Mouse (Mus musculus): ENCODE results near the gene Olfr875. TPM values are rescaled to one million over a fixed set of nuclear protein-coding genes. Genes with fewer than 3 reads are reported as not detected.

Olfr875 gene
- polyA plus RNA-seq (2014; fragmentation: Nextera tagmentation; extraction: Ambion mirVana) = not detected in 2 replicates

DNA sequence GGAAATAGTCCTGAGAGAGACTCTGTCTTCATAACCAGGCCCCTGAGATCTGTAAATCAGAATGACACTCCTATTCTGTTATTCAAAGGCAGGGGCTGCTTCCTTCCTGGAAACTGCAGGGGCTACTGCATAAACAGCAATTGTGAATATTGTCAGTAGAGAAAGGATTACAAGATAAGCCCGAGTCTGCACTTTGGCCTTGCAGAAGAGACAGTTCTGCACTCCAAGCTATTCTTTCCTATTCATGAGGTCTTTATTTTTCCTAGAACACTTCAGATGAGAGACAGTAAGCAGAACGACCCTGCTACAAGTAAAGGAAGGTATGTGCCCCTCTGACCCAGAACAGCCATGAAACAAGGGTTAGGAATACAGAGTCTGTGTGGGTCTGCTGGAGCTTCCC is at the start of gene Olfr875:
Gene Olfr875 (plus strand): TSS at position 99 of the 400 bp plus-strand sequence.
- H3K9ac ChIP-seq (ENCODE audit: low read length) = no peak within 1 kb of the TSS
- H3K4me1 ChIP-seq (replicated peaks; ENCODE audit: control insufficient read depth, insufficient read depth, low read length) = no peaks in the 10 kb centered on the region
- no peaks in the 10 kb centered on the region for H3K27me3 ChIP-seq (ENCODE audit: control insufficient read depth, insufficient read depth, low read length)
- no peak for ATAC-seq (replicated peaks; ENCODE audit: low FRiP score)
- H3K36me3 ChIP-seq (ENCODE audit: control insufficient read depth, insufficient read depth, low read length) = no peaks in the 10 kb centered on the region
- H3K27ac ChIP-seq (ENCODE audit: low read depth, low read length) = no peak within 1 kb of the TSS
- no peak within 1 kb of the TSS for H3K4me2 ChIP-seq (ENCODE audit: low read depth, low read length, severe bottlenecking)
- no peak within 1 kb of the TSS for H3K4me3 ChIP-seq (ENCODE audit: low read depth, low read length)
- no peaks in the 10 kb centered on the region for H3K9me3 ChIP-seq (ENCODE audit: control insufficient read depth, low read length)
- DNase-seq (ENCODE audit: low spot score) = no peak
- WGBS = 49% methylated on average over 2 of the region's 2 CpGs

DNA sequence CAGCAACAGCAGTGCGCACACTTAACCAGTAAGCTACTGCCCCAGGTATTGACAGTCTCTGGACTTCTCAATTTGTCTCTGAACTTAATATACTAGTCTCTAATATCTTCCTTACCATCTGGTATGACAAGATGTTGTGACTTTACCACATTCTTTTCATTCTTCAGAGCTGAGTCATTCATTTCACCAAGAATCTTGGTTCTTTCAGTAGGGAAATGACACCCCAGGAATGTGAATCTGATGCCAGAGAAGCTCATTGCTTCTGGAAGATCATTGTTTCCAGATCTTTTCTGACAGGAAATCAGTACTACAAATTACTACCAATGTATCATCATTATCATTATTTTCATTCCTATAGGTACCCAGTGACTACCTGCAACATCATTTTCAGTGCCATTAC is 37.3 kb upstream of the Olfr875 start:
- H3K9me3 ChIP-seq (ENCODE audit: control insufficient read depth, low read length) = no peaks in the 10 kb centered on the region
- no peaks in the 10 kb centered on the region for H3K36me3 ChIP-seq (ENCODE audit: control insufficient read depth, insufficient read depth, low read length)
- no peak for DNase-seq (ENCODE audit: low spot score)
- H3K4me3 ChIP-seq (ENCODE audit: low read depth, low read length) = no peak overlapping the region
- no peak overlapping the region for H3K27ac ChIP-seq (ENCODE audit: low read depth, low read length)
- H3K27me3 ChIP-seq (ENCODE audit: control insufficient read depth, insufficient read depth, low read length) = no peaks in the 10 kb centered on the region
- ATAC-seq (replicated peaks; ENCODE audit: low FRiP score) = no peak
- no peak overlapping the region for H3K4me2 ChIP-seq (ENCODE audit: low read depth, low read length, severe bottlenecking)
- WGBS = 89% methylated on average over 1 of the region's 1 CpGs
- H3K9ac ChIP-seq (ENCODE audit: low read length) = no peak overlapping the region
- H3K4me1 ChIP-seq (replicated peaks; ENCODE audit: control insufficient read depth, insufficient read depth, low read length) = no peaks in the 10 kb centered on the region

DNA sequence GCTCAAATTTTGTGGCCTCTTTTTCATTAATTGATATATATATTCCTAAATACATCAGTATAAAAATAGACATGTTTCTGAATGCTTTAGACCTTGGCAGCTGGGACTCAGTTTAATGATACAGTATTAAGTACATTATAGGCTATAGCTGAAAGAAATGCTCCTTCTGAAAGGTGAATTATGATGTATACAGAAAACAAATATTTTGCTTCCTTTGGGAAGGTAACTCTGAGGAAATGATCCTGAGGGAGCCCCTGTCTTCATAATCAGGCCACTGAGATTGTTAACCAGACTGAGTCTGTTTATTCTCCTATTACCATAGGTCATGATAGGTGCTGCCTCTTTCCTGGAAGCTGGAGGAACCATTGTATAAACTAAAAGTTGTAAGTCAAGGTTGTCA is 26.9 kb upstream of the Olfr875 start, which contains the start of gene Olfr874:
Gene Olfr874 (plus strand): TSS at position 301 of the 400 bp plus-strand sequence.
- Histone ChIP-seq H3K9ac (ENCODE audit: low read length) (no peak within 1 kb of the TSS), H3K4me2 (ENCODE audit: low read depth, low read length, severe bottlenecking) (no peak within 1 kb of the TSS), H3K27ac (ENCODE audit: low read depth, low read length) (no peak within 1 kb of the TSS), H3K36me3 (ENCODE audit: control insufficient read depth, insufficient read depth, low read length) (no peaks in the 10 kb centered on the region), H3K4me3 (ENCODE audit: low read depth, low read length) (no peak within 1 kb of the TSS), H3K27me3 (ENCODE audit: control insufficient read depth, insufficient read depth, low read length) (no peaks in the 10 kb centered on the region), H3K4me1 (replicated peaks; ENCODE audit: control insufficient read depth, insufficient read depth, low read length) (no peaks in the 10 kb centered on the region), H3K9me3 (ENCODE audit: control insufficient read depth, low read length) (no peaks in the 10 kb centered on the region)
- ATAC-seq (replicated peaks; ENCODE audit: low FRiP score) (no peak), DNase-seq (ENCODE audit: low spot score) (no peak)

DNA sequence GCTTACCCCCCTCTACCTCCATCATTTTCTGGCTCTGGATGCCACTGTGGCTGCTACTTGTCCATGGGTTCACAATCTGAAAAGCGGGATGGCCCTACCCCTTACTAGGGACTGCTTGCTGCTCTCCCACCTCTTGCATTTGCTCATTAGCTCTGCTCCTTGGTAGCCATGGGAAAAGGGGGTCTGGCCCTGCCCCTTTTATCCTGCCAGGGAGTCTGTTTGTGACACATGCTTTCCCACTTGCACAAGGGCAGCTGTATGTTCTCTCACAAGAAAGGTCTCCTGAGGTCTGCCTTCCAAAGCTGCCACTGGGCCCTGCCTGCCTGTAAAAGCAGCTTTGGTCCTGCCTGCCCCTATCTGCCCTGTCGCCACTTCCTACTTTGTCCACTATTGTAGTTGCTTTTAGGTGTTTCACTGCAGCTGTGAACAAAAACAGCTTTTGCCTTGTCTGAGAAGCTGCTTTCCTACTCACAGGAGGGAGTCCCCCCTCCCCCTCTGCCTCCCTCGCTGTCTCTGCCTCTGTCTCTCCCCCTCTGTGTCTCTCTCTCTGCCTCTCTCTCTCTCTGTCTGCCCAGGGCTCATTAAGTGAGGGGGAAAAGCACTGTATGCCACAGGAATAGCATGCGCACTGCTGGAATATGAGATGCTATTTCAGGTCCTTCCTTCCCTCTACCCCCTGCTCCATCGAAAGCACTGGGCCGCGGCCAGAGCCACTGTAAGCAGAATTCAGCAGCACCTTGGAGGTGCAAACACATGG is 21.2 kb upstream of the Olfr875 start:
- peaks cover 7% of the 10 kb centered on the region; the same call in 1 of the 2 replicates for H3K4me1 ChIP-seq (replicated peaks; ENCODE audit: control insufficient read depth, insufficient read depth, low read length)
- ATAC-seq (replicated peaks; ENCODE audit: low FRiP score) = peak; percentile 75
- no peaks in the 10 kb centered on the region for H3K27me3 ChIP-seq (ENCODE audit: control insufficient read depth, insufficient read depth, low read length)
- peak; percentile 53 for DNase-seq (ENCODE audit: low spot score)
- no peaks in the 10 kb centered on the region for H3K9me3 ChIP-seq (ENCODE audit: control insufficient read depth, low read length)
- H3K27ac ChIP-seq (ENCODE audit: low read depth, low read length) = peak overlapping the region; percentile 47; the same call in 1 of the 2 replicates
- peak overlapping the region; percentile 16; the same call in 1 of the 2 replicates for H3K9ac ChIP-seq (ENCODE audit: low read length)
- no peak overlapping the region for H3K4me3 ChIP-seq (ENCODE audit: low read depth, low read length)
- H3K36me3 ChIP-seq (ENCODE audit: control insufficient read depth, insufficient read depth, low read length) = no peaks in the 10 kb centered on the region
- WGBS = 23% methylated on average over 7 of the region's 7 CpGs
- 0 out of 2 replicates have a peak overlapping the region, but pooled peaks have one; percentile 8 for H3K4me2 ChIP-seq (ENCODE audit: low read depth, low read length, severe bottlenecking)

DNA sequence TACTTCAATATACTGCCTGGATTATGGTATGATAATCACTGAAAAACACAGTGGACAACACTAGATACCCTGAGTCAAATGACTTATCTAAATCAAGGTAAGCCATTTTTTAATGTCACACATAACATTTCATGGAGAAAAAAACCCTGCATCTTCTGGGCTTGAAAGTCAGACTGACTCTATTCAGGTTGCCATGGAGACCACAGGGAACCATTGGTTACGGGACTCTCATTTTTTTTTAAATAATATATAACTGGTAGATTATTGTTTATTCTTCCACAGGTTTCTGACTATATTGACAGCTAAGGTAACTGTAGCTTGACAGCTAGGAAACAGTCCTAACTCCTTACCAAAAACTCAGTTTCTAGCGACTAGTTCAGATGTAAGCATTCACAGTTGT is 20.2 kb upstream of the Olfr875 start:
- 72% methylated on average over 2 of the region's 2 CpGs for WGBS
- Histone ChIP-seq H3K9ac (ENCODE audit: low read length) (no peak overlapping the region), H3K4me1 (replicated peaks; ENCODE audit: control insufficient read depth, insufficient read depth, low read length) (peaks cover 7% of the 10 kb centered on the region; the same call in 1 of the 2 replicates), H3K27me3 (ENCODE audit: control insufficient read depth, insufficient read depth, low read length) (no peaks in the 10 kb centered on the region), H3K9me3 (ENCODE audit: control insufficient read depth, low read length) (no peaks in the 10 kb centered on the region), H3K4me3 (ENCODE audit: low read depth, low read length) (no peak overlapping the region), H3K27ac (ENCODE audit: low read depth, low read length) (no peak overlapping the region), H3K36me3 (ENCODE audit: control insufficient read depth, insufficient read depth, low read length) (no peaks in the 10 kb centered on the region), H3K4me2 (ENCODE audit: low read depth, low read length, severe bottlenecking) (no peak overlapping the region)
- no peak for DNase-seq (ENCODE audit: low spot score)
- no peak for ATAC-seq (replicated peaks; ENCODE audit: low FRiP score)

DNA sequence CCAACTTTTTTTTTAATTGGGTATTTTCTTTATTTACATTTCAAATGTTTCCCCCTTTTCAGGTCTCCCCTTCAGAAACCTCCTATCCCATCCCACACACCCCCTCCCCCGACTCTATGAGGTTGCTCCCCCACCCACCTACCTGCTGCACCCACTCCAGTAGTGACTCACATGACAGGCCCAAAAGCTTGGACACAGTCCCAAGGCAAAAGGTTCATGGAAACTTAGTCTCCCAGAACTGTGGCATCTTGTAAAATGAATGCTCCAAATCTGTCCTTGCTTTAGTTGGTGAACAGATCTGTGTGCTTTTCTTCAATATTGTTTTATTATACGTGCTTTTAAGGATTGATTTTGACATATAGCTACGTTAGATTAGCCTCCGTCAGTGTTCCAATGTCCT is 19.7 kb upstream of the Olfr875 start:
- Histone ChIP-seq H3K9me3 (ENCODE audit: control insufficient read depth, low read length) (no peaks in the 10 kb centered on the region), H3K36me3 (ENCODE audit: control insufficient read depth, insufficient read depth, low read length) (no peaks in the 10 kb centered on the region), H3K4me3 (ENCODE audit: low read depth, low read length) (no peak overlapping the region), H3K27ac (ENCODE audit: low read depth, low read length) (no peak overlapping the region), H3K9ac (ENCODE audit: low read length) (no peak overlapping the region), H3K27me3 (ENCODE audit: control insufficient read depth, insufficient read depth, low read length) (no peaks in the 10 kb centered on the region), H3K4me1 (replicated peaks; ENCODE audit: control insufficient read depth, insufficient read depth, low read length) (peaks cover 7% of the 10 kb centered on the region; the same call in 1 of the 2 replicates), H3K4me2 (ENCODE audit: low read depth, low read length, severe bottlenecking) (no peak overlapping the region)
- ATAC-seq (replicated peaks; ENCODE audit: low FRiP score) (no peak), DNase-seq (ENCODE audit: low spot score) (no peak)
- 63% methylated on average over 4 of the region's 4 CpGs for WGBS

DNA sequence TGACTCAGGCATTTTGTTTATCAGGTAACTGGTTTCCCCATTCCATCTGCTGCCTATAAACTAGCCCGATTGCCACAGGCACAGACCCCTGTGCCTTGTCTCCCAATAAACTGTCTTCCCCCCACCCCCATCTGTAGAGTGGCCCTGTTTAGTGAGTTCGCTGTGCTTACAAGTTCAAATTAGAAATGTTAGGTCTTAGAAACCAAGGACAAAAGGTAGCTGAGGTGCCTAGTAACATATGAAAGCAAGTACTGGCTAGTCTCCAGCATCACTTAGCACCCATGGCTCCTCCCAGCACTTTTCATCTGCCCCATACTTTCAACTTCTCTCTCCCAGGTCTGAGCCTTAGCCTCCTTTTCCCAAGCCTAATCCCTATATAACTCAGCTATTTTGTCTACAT is 9.9 kb upstream of the Olfr875 start:
- DNase-seq (ENCODE audit: low spot score) (no peak), ATAC-seq (replicated peaks; ENCODE audit: low FRiP score) (no peak)
- Histone ChIP-seq H3K4me2 (ENCODE audit: low read depth, low read length, severe bottlenecking) (no peak overlapping the region), H3K27me3 (ENCODE audit: control insufficient read depth, insufficient read depth, low read length) (no peaks in the 10 kb centered on the region), H3K9me3 (ENCODE audit: control insufficient read depth, low read length) (no peaks in the 10 kb centered on the region), H3K27ac (ENCODE audit: low read depth, low read length) (no peak overlapping the region), H3K4me1 (replicated peaks; ENCODE audit: control insufficient read depth, insufficient read depth, low read length) (no peaks in the 10 kb centered on the region), H3K36me3 (ENCODE audit: control insufficient read depth, insufficient read depth, low read length) (no peaks in the 10 kb centered on the region), H3K4me3 (ENCODE audit: low read depth, low read length) (no peak overlapping the region), H3K9ac (ENCODE audit: low read length) (no peak overlapping the region)
- WGBS = 89% methylated on average over 2 of the region's 2 CpGs

DNA sequence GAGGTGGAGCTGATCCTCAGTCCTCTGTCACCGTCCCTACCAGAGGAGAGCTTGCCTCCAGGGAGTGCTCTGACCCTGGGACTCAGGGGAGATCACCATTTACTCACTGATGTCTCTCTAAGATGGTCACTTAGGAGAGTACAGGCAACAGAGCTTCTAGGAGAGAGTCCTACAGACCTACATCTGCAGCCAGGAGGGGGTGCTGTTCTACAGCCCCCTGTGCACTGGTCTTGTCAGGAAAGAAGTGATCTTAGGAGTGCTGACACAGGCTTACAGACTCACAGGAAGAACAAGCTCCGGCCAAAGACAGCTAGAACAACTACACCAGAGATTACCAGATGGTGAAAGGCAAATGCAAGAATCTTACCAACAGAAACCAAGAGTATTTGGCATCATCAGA is 9.1 kb upstream of the Olfr875 start:
- no peaks in the 10 kb centered on the region for H3K9me3 ChIP-seq (ENCODE audit: control insufficient read depth, low read length)
- no peak overlapping the region for H3K4me2 ChIP-seq (ENCODE audit: low read depth, low read length, severe bottlenecking)
- WGBS = 54% methylated on average over 2 of the region's 2 CpGs
- no peak overlapping the region for H3K27ac ChIP-seq (ENCODE audit: low read depth, low read length)
- H3K27me3 ChIP-seq (ENCODE audit: control insufficient read depth, insufficient read depth, low read length) = no peaks in the 10 kb centered on the region
- H3K4me3 ChIP-seq (ENCODE audit: low read depth, low read length) = no peak overlapping the region
- DNase-seq (ENCODE audit: low spot score) (no peak), ATAC-seq (replicated peaks; ENCODE audit: low FRiP score) (no peak)
- H3K4me1 ChIP-seq (replicated peaks; ENCODE audit: control insufficient read depth, insufficient read depth, low read length) = no peaks in the 10 kb centered on the region
- no peak overlapping the region for H3K9ac ChIP-seq (ENCODE audit: low read length)
- no peaks in the 10 kb centered on the region for H3K36me3 ChIP-seq (ENCODE audit: control insufficient read depth, insufficient read depth, low read length)

DNA sequence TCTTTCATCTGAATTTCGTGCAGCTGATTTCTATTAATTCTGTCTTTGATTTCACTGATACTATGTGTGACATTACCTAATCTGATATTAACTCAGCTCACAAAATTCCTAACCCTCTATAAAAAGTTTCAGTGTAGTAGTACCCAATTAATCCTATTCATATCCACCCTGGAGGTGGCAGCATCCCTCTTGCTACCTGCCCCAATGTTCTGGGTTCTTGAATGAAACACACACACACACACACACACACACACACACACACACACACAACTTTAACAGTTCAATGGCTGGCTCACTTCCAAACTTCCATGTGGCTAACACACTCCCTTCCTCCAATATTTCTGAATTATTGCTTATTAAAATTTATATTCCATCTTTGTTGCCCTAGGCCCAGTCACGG is 996 bp upstream of the Olfr875 start:
- DNase-seq (ENCODE audit: low spot score) (no peak), ATAC-seq (replicated peaks; ENCODE audit: low FRiP score) (no peak)
- Histone ChIP-seq H3K9ac (ENCODE audit: low read length) (no peak overlapping the region), H3K36me3 (ENCODE audit: control insufficient read depth, insufficient read depth, low read length) (no peaks in the 10 kb centered on the region), H3K9me3 (ENCODE audit: control insufficient read depth, low read length) (no peaks in the 10 kb centered on the region), H3K27ac (ENCODE audit: low read depth, low read length) (no peak overlapping the region), H3K4me3 (ENCODE audit: low read depth, low read length) (no peak overlapping the region), H3K4me1 (replicated peaks; ENCODE audit: control insufficient read depth, insufficient read depth, low read length) (no peaks in the 10 kb centered on the region), H3K27me3 (ENCODE audit: control insufficient read depth, insufficient read depth, low read length) (no peaks in the 10 kb centered on the region), H3K4me2 (ENCODE audit: low read depth, low read length, severe bottlenecking) (no peak overlapping the region)
- WGBS = 87% methylated on average over 2 of the region's 2 CpGs
